Comparison of ENCODE assay signal across 18 mouse cellular contexts in the genomic region with DNA sequence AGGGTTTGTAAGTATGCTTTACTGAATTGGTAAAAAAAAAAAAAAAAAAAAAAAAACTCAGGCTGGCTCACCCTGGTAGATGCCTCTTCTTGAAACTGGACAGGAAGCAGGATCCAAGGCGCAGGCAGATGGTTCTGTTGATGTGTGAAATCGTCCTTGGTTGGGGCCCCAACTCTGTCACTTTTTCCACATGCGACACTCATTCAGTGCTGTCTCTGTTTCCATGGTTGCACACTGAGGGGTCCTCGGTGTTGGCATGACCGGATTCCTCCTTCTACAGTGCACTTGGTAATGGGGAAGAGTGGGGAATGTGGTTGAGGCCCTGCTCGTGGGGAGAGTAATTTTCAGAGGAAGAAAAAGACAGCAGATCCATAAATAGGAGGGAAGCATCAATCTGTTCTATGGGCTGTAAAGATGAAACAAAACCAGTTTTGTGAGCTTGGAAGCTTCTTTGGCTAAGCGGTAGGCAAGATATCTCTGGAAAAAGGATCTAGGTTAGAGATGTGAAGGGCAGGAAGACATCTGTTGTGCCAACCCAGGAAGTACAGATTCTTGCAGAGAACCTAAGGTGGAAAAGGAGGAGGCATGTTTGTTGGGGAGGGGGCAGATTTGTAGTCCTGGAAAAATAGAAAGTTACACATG.
DNase-seq lines count a peak whose midpoint lies in the region; ATAC-seq and TF ChIP-seq lines count a peak whose summit lies in the region.
"Had no signal": no experiment of that assay in that cellular context is flagged by ENCODE, and none has a peak within 500 bp of the region (broad histone marks: within the 10 kb centered on the region; RNA-seq: fewer than 3 reads in every experiment).

No protein-coding gene starts in this region.

- no peak for TF ChIP-seq POLR2A in kidney, adult 2 months (IDR thresholded peaks at IDR 0.05; ENCODE audit: low read depth, low read length)

- H3K9me3 ChIP-seq in hindbrain, embryonic 11.5 days (ENCODE audit: control insufficient read depth, low read length): no peaks in the 10 kb centered on the region
- no peaks in the 10 kb centered on the region for H3K9me3 ChIP-seq in hindbrain, embryonic 13.5 days
- H3K9me3 ChIP-seq in hindbrain, embryonic 14.5 days (ENCODE audit: control insufficient read depth, low read length): no peaks in the 10 kb centered on the region
- H3K9me3 ChIP-seq: limb, embryonic 15.5 days had no signal

- H3K9ac ChIP-seq in hindbrain, embryonic 11.5 days (ENCODE audit: low read depth, low read length): no peak overlapping the region
- no peak overlapping the region for H3K9ac ChIP-seq in hindbrain, embryonic 13.5 days
- H3K9ac ChIP-seq in hindbrain, embryonic 14.5 days: no peak overlapping the region
- H3K9ac ChIP-seq: limb, embryonic 15.5 days; liver, postnatal 0 days had no signal

- H3K36me3 ChIP-seq in hindbrain, embryonic 11.5 days (ENCODE audit: control insufficient read depth, insufficient read depth, low read length): no peaks in the 10 kb centered on the region
- no peaks in the 10 kb centered on the region for H3K36me3 ChIP-seq in hindbrain, embryonic 13.5 days
- no peaks in the 10 kb centered on the region for H3K36me3 ChIP-seq in hindbrain, embryonic 14.5 days (replicated peaks; ENCODE audit: control insufficient read depth, insufficient read depth)
- no peaks in the 10 kb centered on the region for H3K36me3 ChIP-seq in kidney, adult 2 months (ENCODE audit: control insufficient read depth, insufficient read depth, low read length)
- H3K36me3 ChIP-seq: limb, embryonic 15.5 days had no signal

- H3K4me2 ChIP-seq in hindbrain, embryonic 11.5 days (replicated peaks; ENCODE audit: low read depth, low read length): no peak overlapping the region
- no peak overlapping the region for H3K4me2 ChIP-seq in hindbrain, embryonic 13.5 days
- H3K4me2 ChIP-seq in hindbrain, embryonic 14.5 days (replicated peaks): no peak overlapping the region
- H3K4me2 ChIP-seq: heart, embryonic 11.5 days; limb, embryonic 15.5 days; midbrain, embryonic 11.5 days had no signal

- no peaks in the 10 kb centered on the region for H3K4me1 ChIP-seq in hindbrain, embryonic 11.5 days (replicated peaks; ENCODE audit: control insufficient read depth, insufficient read depth, low read length)
- H3K4me1 ChIP-seq in hindbrain, embryonic 13.5 days (replicated peaks): peaks cover 8% of the 10 kb centered on the region
- H3K4me1 ChIP-seq in hindbrain, embryonic 14.5 days (replicated peaks; ENCODE audit: control insufficient read depth, insufficient read depth, low read length): 0 out of 2 replicates have a peak, but pooled peaks cover 12% of the 10 kb centered on the region
- no peaks in the 10 kb centered on the region for H3K4me1 ChIP-seq in kidney, adult 2 months (ENCODE audit: control insufficient read depth, insufficient read depth, low read length)
- H3K4me1 ChIP-seq: limb, embryonic 15.5 days had no signal

- WGBS in hindbrain, embryonic 11.5 days: 58% methylated on average over 7 of the region's 7 CpGs
- WGBS in hindbrain, embryonic 13.5 days: 43% methylated on average over 7 of the region's 7 CpGs
- WGBS in hindbrain, embryonic 14.5 days: 37% methylated on average over 7 of the region's 7 CpGs
- 74% methylated on average over 7 of the region's 7 CpGs for WGBS in kidney, adult 2 months

- H3K27ac ChIP-seq in hindbrain, embryonic 11.5 days (ENCODE audit: low read depth, low read length): no peak overlapping the region
- no peak overlapping the region for H3K27ac ChIP-seq in hindbrain, embryonic 13.5 days
- no peak overlapping the region for H3K27ac ChIP-seq in hindbrain, embryonic 14.5 days
- no peak overlapping the region for H3K27ac ChIP-seq in kidney, adult 2 months (ENCODE audit: insufficient read depth, low read depth, low read length)
- H3K27ac ChIP-seq: limb, embryonic 15.5 days had no signal

- ATAC-seq in hindbrain, embryonic 11.5 days (ENCODE audit: low FRiP score): no peak
- no peak for ATAC-seq in hindbrain, embryonic 13.5 days (ENCODE audit: low FRiP score)
- ATAC-seq in hindbrain, embryonic 14.5 days (ENCODE audit: low FRiP score): no peak; the same call in 1 of the 2 replicates
- ATAC-seq: intestine, postnatal 0 days; liver, postnatal 0 days; Patski had no signal

- H3K27me3 ChIP-seq in hindbrain, embryonic 11.5 days (ENCODE audit: control insufficient read depth, insufficient read depth, low read length): no peaks in the 10 kb centered on the region
- H3K27me3 ChIP-seq in hindbrain, embryonic 13.5 days: peaks cover 20% of the 10 kb centered on the region; the same call in 1 of the 2 replicates
- no peaks in the 10 kb centered on the region for H3K27me3 ChIP-seq in hindbrain, embryonic 14.5 days (ENCODE audit: control insufficient read depth, insufficient read depth, low read length)
- H3K27me3 ChIP-seq in kidney, adult 2 months (replicated peaks; ENCODE audit: control insufficient read depth, insufficient read depth, low read length): no peaks in the 10 kb centered on the region
- H3K27me3 ChIP-seq: limb, embryonic 15.5 days; Patski had no signal

- no peak overlapping the region for H3K4me3 ChIP-seq in hindbrain, embryonic 11.5 days (ENCODE audit: low read depth, low read length)
- H3K4me3 ChIP-seq in hindbrain, embryonic 13.5 days: no peak overlapping the region
- H3K4me3 ChIP-seq in hindbrain, embryonic 14.5 days (replicated peaks; ENCODE audit: low read length): no peak overlapping the region
- no peak overlapping the region for H3K4me3 ChIP-seq in kidney, adult 2 months (ENCODE audit: insufficient read depth, low read depth, low read length)
- H3K4me3 ChIP-seq: limb, embryonic 15.5 days had no signal

- DNase-seq in cerebellum, postnatal 25 days: peak; percentile 37 to 63
- no peak for DNase-seq in cerebellum, adult 11-12 months
- DNase-seq in hindbrain, embryonic 11.5 days (ENCODE audit: low spot score): peak; percentile 31
- DNase-seq in Muller cell, postnatal 12 days (ENCODE audit: inconsistent ontology term): peak; percentile 5
- DNase-seq in hindbrain, embryonic 14.5 days (ENCODE audit: low spot score): peak; percentile 38
- DNase-seq in kidney, adult 2 months: no peak
- DNase-seq: cerebellum, adult 9-11 months; gastrocnemius, postnatal 36 days; heart, postnatal 36 days; kidney, postnatal 10 days; liver, postnatal 0 days; lung, postnatal 36 days had no signal

- TF ChIP-seq CTCF in kidney, adult 2 months (conservative IDR thresholded peaks at IDR 0.05; ENCODE audit: insufficient read depth, insufficient read length, low read depth, low read length): no peak

Comparison
In these comparisons a context has a peak if more than half of its experiments do, and no peak if none do; other contexts are left out.
1. DNase-seq: peak in cerebellum, postnatal 25 days (2 of 2), hindbrain, embryonic 11.5 days (single experiment), Muller cell, postnatal 12 days (single experiment) and hindbrain, embryonic 14.5 days (single experiment); none in cerebellum, adult 11-12 months (single experiment) and kidney, adult 2 months (single experiment).